Mouse (Mus musculus) B cell, adult (primary cell): ENCODE measurements around the gene Pkn3. TPM values are rescaled to one million over a fixed set of nuclear protein-coding genes. Genes with fewer than 3 reads are reported as not detected.

Source experiments
- total RNA-seq: library from RNA; stranded (reverse); gene quantifications from 4 replicates; pipeline ENCODE4 v1.2.4, GENCODE M21; 2023; ENCODE audit not compliant: inconsistent age

The Pkn3 gene
- 0.87 to 2.3 TPM (median 1.7 TPM) in 4 replicates for total RNA-seq

GRCm38 (mm10) chr2:30077502-30078348 lies at the start of gene Pkn3:
TSS of gene Pkn3 (plus strand) at chr2:30077684.

GRCm38 (mm10) chr2:30048699-30049388 lies 28.6 kb upstream of the Pkn3 start, which contains the start of gene Wdr34:
TSS of gene Wdr34 (minus strand) at chr2:30048881.

GRCm38 (mm10) chr2:30057223-30057904 lies 20.1 kb upstream of the Pkn3 start, which contains the start of gene Set:
TSS of gene Set (plus strand) at chr2:30057378.

GRCm38 (mm10) chr2:30093471-30094207 lies 16.2 kb downstream of the Pkn3 start, which contains the start of gene Zdhhc12:
TSS of gene Zdhhc12 (minus strand) at chr2:30093648.

GRCm38 (mm10) chr2:30124472-30125274 lies 47.2 kb downstream of the Pkn3 start, which contains the start of gene Zer1:
TSS of gene Zer1 (minus strand) at chr2:30124585.

GRCm38 (mm10) chr2:30133613-30134377 lies 56.3 kb downstream of the Pkn3 start, which contains the start of gene Tbc1d13:
TSS of gene Tbc1d13 (plus strand) at chr2:30133746.

Other genes starting within 250 kb of the Pkn3 start
- gene Cercam, start 208.5 kb upstream of the Pkn3 start, total RNA-seq = 2.1 to 4.4 TPM (median 2.4 TPM) in 4 replicates
- gene Odf2, start 188.5 kb upstream of the Pkn3 start, total RNA-seq = 100 to 126 TPM (median 103 TPM) in 4 replicates
- 67.7 to 79.2 TPM (median 77.4 TPM) in 4 replicates for gene Gle1, start 142.3 kb upstream of the Pkn3 start, total RNA-seq
- gene Sptan1, start 112.1 kb upstream of the Pkn3 start, total RNA-seq = 255 to 325 TPM (median 308 TPM) in 4 replicates
- gene Wdr34, start 28.8 kb upstream of the Pkn3 start, total RNA-seq = 2.5 to 4.4 TPM (median 2.8 TPM) in 4 replicates
- gene Set, start 20.3 kb upstream of the Pkn3 start, total RNA-seq = 251 to 275 TPM (median 261 TPM) in 4 replicates
- gene Zdhhc12, start 16.0 kb downstream of the Pkn3 start, total RNA-seq = 14.2 to 18.4 TPM (median 15.7 TPM) in 4 replicates
- 67.6 to 74.2 TPM (median 71.0 TPM) in 4 replicates for gene Zer1, start 46.9 kb downstream of the Pkn3 start, total RNA-seq
- gene Tbc1d13, start 56.1 kb downstream of the Pkn3 start, total RNA-seq = 39.1 to 46.0 TPM (median 41.8 TPM) in 4 replicates
- 8.8 to 9.3 TPM (median 9.1 TPM) in 4 replicates for gene Endog, start 93.8 kb downstream of the Pkn3 start, total RNA-seq
- 19.9 to 23.6 TPM (median 22.6 TPM) in 4 replicates for gene Spout1, start 100.8 kb downstream of the Pkn3 start, total RNA-seq
- gene Kyat1, start 128.2 kb downstream of the Pkn3 start, total RNA-seq = 7.4 to 11.1 TPM (median 7.9 TPM) in 4 replicates
- 26.7 to 32.9 TPM (median 28.9 TPM) in 4 replicates for gene Lrrc8a, start 160.0 kb downstream of the Pkn3 start, total RNA-seq
- gene Gm28035, start 162.9 kb downstream of the Pkn3 start, total RNA-seq = 0.90 to 5.9 TPM (median 3.4 TPM) in 4 replicates
- 4.9 to 10.3 TPM (median 8.9 TPM) in 4 replicates for gene Phyhd1, start 188.5 kb downstream of the Pkn3 start, total RNA-seq
- 3.3 TPM in 1 of 4 replicates, not detected in the others for gene Gm28038, start 203.4 kb downstream of the Pkn3 start, total RNA-seq
- 8.1 to 11.2 TPM (median 9.9 TPM) in 4 replicates for gene Dolk, start 208.7 kb downstream of the Pkn3 start, total RNA-seq
- 50.2 to 59.9 TPM (median 55.0 TPM) in 4 replicates for gene Nup188, start 208.7 kb downstream of the Pkn3 start, total RNA-seq